Mouse (Mus musculus) left cerebral cortex, adult 8-10 months (tissue): ENCODE measurements around the gene Ribc1. TPM values are rescaled to one million over a fixed set of nuclear protein-coding genes. Genes with fewer than 3 reads are reported as not detected.

ENCODE experiments used
- DNase-seq, 2 experiments: peaks; one replicate each; pipeline ENCODE4 v3.0.0; 2022; ENCODE audit warnings: low spot score in 2 of 2
- total RNA-seq, 4 experiments: library from RNA; stranded (reverse); gene quantifications; 2 replicates each; pipeline ENCODE4 v1.2.4; 2022

The Ribc1 gene
- total RNA-seq = 1 to 10 TPM in 1 of 4 experiments, under 1 TPM in 3; 0.32 to 1.3 (median 0.78) TPM

DNA sequence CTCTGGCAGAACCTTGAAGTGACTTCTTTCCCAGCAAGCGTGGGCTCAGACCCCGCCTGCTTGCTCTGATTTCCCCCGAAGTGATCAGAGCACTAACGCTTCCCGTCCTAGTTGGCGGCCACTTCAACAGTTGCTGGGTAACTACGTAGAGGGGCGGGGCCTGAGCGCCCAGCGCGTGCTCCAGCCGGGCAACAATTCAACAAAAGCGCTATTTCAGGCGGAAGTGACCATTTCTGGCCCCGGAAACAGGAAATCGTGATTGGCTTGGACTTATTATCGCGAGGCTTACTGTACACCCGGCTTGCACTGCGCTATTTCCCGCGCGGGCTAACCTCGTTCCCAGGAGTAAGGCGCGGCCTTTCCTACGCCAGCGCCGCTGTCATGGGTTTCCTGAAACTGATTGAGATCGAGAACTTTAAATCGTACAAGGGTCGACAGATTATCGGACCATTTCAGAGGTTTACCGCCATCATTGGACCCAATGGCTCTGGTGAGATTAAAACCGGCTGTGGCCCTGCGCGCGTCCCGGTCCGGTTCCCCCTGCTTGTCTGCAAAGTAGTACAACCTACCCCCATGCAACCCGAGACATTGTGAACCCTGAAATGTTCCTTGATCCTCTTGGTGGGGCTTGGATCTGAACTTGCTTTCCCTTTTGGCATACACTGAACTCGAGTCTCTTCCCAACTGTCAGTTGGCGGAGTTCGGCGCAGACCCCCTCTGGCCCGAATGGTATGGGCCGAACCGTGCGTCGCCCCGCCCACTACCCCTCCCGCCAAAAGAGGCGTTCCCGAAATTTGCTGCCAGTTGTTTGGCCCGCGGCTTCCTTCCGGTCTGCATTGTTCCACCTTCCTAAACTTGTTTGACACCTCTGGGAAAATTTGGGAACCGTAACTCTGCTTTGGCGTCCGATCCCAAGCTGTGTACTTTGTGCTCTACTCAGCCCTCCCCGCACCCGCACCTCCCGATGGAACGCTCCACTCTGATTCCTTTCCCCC, at the start of gene Ribc1, which contains the start of gene Smc1a:
Gene Ribc1 (minus strand): TSS at position 145 of the 995 bp plus-strand sequence.
Gene Smc1a (plus strand): TSS at position 278 of the 995 bp plus-strand sequence.
- peak; percentile 73 to 92 for DNase-seq

GRCm38 (mm10) chrX:152065674-152066073, 49.6 kb upstream of the Ribc1 start:
- no peak for DNase-seq

DNA sequence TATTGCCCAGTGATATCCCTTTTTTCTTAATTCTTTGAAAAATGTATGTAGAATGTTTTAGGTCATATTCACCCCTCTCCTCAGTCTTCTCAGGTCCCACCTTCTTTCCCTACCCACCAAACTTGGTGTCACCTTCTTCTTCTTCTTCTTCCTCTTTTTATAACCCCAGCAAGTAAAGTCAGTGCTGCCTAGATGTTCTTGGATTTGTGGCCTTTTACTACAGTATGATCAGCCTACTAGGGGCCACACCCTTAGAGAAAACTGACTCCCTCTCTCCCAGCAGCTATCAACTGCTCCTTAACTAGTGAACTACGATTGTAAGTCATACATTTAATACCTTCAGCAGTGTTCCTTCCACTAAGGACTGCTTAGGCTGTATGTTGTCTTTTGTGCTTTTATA, 38.0 kb upstream of the Ribc1 start:
- DNase-seq = no peak

- DNase-seq = no peak
Observed at GRCm38 (mm10) chrX:152052546-152052945, 36.5 kb upstream of the Ribc1 start.

GRCm38 (mm10) chrX:152047230-152047629, 31.1 kb upstream of the Ribc1 start:
- DNase-seq = no peak

- DNase-seq = no peak
Observed at GRCm38 (mm10) chrX:152039865-152040264, 23.8 kb upstream of the Ribc1 start.

DNA sequence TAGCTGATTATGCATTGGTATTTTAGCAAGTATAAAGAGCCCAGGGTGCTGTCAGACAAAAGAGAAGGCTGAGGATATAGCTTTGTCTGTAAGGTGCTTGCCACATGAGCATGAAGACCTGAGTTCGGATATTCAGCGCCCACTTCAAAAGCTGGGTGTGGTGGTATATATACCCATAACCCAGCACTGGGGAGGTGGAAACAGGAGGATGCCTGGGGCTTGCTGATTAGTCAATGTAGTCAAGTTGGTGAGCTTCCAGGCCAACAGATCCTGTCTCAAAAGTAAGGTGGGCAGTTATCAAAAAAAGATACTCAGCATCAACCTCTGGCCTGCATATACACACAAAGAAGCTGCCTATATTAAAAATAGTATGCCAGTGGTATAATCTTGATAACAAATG, 3.2 kb upstream of the Ribc1 start:
- no peak for DNase-seq

GRCm38 (mm10) chrX:152017186-152017585, 1.1 kb upstream of the Ribc1 start:
- no peak for DNase-seq

DNA sequence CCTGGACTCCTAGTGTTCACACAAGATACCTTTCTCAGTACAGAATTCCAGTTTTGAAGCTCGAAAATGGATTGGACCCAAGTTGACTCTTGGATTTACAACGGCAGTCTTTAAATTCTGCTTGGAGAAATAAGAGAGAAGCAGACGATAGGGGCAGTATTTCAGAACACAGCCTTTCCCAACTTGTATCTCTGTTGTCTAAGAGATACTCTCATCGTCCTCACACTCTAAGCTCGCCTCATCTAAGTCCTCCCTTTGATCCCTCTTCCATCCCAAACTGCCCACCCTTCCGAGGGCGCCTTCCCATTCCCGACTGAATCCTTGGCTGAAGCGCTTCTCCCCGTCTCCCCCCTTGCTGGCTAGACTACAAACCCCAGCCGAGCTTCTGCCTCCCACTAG, 344 bp downstream of the Ribc1 start:
- no peak for DNase-seq

- DNase-seq = no peak
Observed at GRCm38 (mm10) chrX:152007863-152008262, 8.2 kb downstream of the Ribc1 start.

GRCm38 (mm10) chrX:152002865-152003264, 13.2 kb downstream of the Ribc1 start:
- DNase-seq = no peak

DNA sequence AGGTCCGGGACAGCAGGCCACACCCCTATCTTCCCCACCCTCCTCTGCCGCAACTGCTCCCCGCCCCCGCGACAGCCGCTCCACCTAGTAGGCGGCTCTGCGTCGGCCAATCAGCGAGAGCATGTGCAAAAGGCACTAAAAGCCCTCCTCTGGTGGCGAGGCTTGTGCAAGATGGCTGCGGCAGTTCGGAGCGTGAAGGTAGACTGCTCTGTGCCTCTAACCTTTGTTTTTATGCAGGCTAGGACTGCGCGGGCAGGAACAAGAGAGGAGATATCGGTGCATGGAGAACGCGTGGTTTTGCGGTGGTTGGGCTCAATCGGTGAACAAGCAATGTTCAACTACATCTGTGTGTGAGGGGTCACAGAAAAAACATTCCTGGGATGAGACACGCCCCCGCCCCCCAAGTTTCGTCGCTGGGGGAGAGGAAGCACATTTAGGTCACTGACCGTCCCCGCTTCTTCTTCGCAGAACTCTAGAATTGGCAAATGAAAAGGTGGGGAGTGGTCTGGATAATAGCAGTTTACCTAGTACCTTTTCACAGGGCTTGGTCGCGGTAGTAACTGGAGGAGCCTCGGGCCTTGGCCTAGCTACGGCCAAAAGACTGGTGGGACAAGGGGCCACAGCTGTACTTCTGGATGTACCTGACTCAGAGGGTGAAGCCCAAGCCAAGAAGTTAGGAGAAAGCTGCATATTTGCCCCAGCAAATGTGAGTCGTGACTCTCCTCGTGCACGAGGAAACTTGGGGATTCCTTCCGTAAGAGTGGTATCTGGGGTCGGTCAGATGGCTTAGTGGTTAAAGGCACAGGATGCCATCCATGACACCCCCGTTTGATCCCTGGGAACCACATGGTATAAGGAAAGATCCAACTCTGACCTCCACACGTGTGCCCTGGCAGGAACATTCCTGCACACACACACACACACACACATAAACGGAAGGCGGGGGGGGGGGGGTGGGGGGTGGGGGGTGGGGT, 14.1 kb downstream of the Ribc1 start, which contains the start of gene Hsd17b10:
Gene Hsd17b10 (plus strand): TSS at position 109 of the 974 bp plus-strand sequence.
- DNase-seq = peak; percentile 47 to 76

DNA sequence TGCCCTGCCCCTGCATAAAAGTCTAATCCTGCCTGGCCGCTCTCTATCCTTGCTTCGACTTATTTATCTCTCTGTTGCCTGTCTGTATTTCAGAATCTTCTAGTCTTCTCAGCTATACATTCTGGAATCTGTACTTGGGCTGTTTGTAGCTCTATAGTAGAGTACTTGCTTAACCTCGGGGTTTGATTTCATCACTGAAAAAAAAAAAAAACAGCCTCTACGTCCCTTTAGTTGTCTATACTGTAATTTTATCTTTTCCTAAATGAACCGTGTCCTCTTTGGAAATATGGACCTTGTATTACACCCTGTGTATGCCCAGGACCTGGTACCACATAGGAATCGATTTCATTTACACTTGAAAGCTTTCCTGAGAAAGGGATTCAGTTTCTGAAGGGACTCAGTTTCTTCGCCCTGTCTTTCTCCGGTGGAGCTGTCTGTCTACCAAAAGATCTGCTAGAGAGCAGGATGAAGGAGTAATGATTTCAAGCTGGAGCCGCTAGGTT, 14.9 kb downstream of the Ribc1 start:
- no peak for DNase-seq

DNA sequence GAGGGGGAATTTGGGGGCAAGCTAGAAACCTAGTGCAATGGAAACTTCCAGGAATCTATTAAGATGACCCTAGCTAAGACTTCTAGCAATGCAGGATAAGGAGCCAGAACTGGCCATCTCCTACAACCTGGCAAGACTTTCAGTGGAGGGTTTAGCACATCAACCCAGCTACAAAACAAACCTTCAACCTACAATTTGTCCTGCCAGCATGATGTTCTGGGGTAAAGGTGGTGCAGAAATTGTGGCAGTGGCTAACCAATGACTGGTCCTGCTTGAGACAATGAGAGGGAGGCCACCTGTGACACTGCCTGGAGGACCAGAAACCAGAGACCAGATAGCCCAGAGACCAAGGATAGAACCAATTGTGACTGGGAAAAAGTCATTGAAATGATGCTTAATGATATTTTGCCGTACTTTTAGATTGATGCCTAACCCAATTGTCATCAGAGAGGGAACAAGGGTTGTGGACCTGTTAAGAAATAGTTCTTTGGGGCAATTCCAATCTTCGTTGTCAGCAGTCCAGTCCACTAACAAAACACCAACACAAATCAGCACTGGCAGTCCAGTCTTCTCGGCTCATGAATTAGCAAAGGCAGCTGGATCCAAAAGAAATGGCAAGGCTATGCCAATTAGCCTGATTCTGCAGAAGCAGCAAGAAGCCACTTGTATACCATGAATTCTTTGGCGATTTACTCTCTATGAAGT, 16.9 kb downstream of the Ribc1 start:
- DNase-seq = no peak

Other genes starting within 250 kb of the Ribc1 start
- 100 to 1,000 TPM; 244 to 305 (median 271) TPM for gene Huwe1, start 215.5 kb downstream of the Ribc1 start, total RNA-seq
- 10 to 100 TPM; 46.1 to 51.1 (median 50.0) TPM for gene Hsd17b10, start 14.4 kb downstream of the Ribc1 start, total RNA-seq
- gene Smc1a, start 133 bp upstream of the Ribc1 start, total RNA-seq = 10 to 100 TPM; 47.4 to 60.7 (median 49.9) TPM
- 100 to 1,000 TPM; 134 to 144 (median 138) TPM for gene Iqsec2, start 128.0 kb upstream of the Ribc1 start, total RNA-seq
- gene Kdm5c, start 216.7 kb upstream of the Ribc1 start, total RNA-seq = 10 to 100 TPM; 42.0 to 54.4 (median 46.4) TPM